Mouse (Mus musculus) right cerebral cortex, adult 2 months (tissue): ENCODE data around the gene Gm43518.

ENCODE experiments used
- DNase-seq, 2 experiments: peaks; one replicate each; pipeline ENCODE4 v3.0.0; 2021 to 2022; ENCODE audit warnings: low spot score in 2 of 2

The Gm43518 gene

GRCm38 (mm10) chr5:123927118-123927517 lies at the start of gene Gm43518:
Gm43518 (plus strand) TSS chr5:123927418.
- no peak for DNase-seq

GRCm38 (mm10) chr5:123878056-123878455 lies 49.2 kb upstream of the Gm43518 start:
- no peak for DNase-seq

GRCm38 (mm10) chr5:123879928-123880327 lies 47.3 kb upstream of the Gm43518 start, which contains the start of gene Hcar1:
Hcar1 (minus strand) TSS chr5:123880020.
- no peak for DNase-seq

- DNase-seq: no peak
These were observed 46.4 kb upstream of the Gm43518 start for GRCm38 (mm10) chr5:123880778-123881177.

GRCm38 (mm10) chr5:123883891-123884290 lies 43.3 kb upstream of the Gm43518 start:
- peak in 1 of 2 experiments; percentile 25 for DNase-seq

- no peak for DNase-seq
These were observed 42.9 kb upstream of the Gm43518 start for GRCm38 (mm10) chr5:123884332-123884731.

- no peak for DNase-seq
These were observed 40.9 kb upstream of the Gm43518 start for GRCm38 (mm10) chr5:123886365-123886764.

GRCm38 (mm10) chr5:123890312-123890711 lies 36.9 kb upstream of the Gm43518 start:
- DNase-seq: no peak

GRCm38 (mm10) chr5:123890987-123891386 lies 36.2 kb upstream of the Gm43518 start:
- no peak for DNase-seq

- DNase-seq: peak in 1 of 2 experiments; percentile 30
These were observed 35.5 kb upstream of the Gm43518 start for GRCm38 (mm10) chr5:123891669-123892068.

- no peak for DNase-seq
These were observed 33.7 kb upstream of the Gm43518 start for GRCm38 (mm10) chr5:123893520-123893919.

- no peak for DNase-seq
These were observed 30.8 kb upstream of the Gm43518 start for GRCm38 (mm10) chr5:123896395-123896794.

- no peak for DNase-seq
These were observed 29.9 kb upstream of the Gm43518 start for GRCm38 (mm10) chr5:123897352-123897751.

- DNase-seq: no peak
These were observed 23.1 kb upstream of the Gm43518 start for GRCm38 (mm10) chr5:123904059-123904672.

- no peak for DNase-seq
These were observed 20.9 kb upstream of the Gm43518 start for GRCm38 (mm10) chr5:123906146-123906975.

- peak; percentile 97 to 99 for DNase-seq
These were observed 20.1 kb upstream of the Gm43518 start, which contains the start of gene Denr for GRCm38 (mm10) chr5:123906976-123907630. Denr (plus strand) TSS chr5:123907175.

GRCm38 (mm10) chr5:123907631-123907977 lies 19.6 kb upstream of the Gm43518 start:
- no peak for DNase-seq

GRCm38 (mm10) chr5:123914852-123915251 lies 12.4 kb upstream of the Gm43518 start:
- DNase-seq: no peak

- no peak for DNase-seq
These were observed 5.1 kb upstream of the Gm43518 start for GRCm38 (mm10) chr5:123922112-123922511.

GRCm38 (mm10) chr5:123930508-123930989 lies 3.3 kb downstream of the Gm43518 start, which contains the start of gene Ccdc62:
Ccdc62 (plus strand) TSS chr5:123930679.
- peak; percentile 89 to 91 for DNase-seq

- no peak for DNase-seq
These were observed 3.9 kb downstream of the Gm43518 start for GRCm38 (mm10) chr5:123931131-123931530.

- DNase-seq: no peak
These were observed 5.7 kb downstream of the Gm43518 start for GRCm38 (mm10) chr5:123932927-123933326.
